Comparison of ENCODE assay signal across 8 mouse cellular contexts in genomic region chr13:56581512-56581911, GRCm38 (mm10). TPM values are rescaled to one million over a fixed set of nuclear protein-coding genes. Genes with fewer than 3 reads are reported as not detected.
A peak's percentile ranks its signal among the peaks of the same experiment; 100 is the strongest.
DNase-seq lines count a peak whose midpoint lies in the region; ATAC-seq and TF ChIP-seq lines count a peak whose summit lies in the region.
"Had no signal": no experiment of that assay in that cellular context is flagged by ENCODE, and none has a peak within 500 bp of the region (broad histone marks: within the 10 kb centered on the region; RNA-seq: fewer than 3 reads in every experiment).

No protein-coding gene starts in this region.

- no peak overlapping the region for H3K4me3 ChIP-seq in lung, embryonic 14.5 days (ENCODE audit: low read depth, low read length)
- H3K4me3 ChIP-seq in embryonic facial prominence, embryonic 13.5 days: no peak overlapping the region
- H3K4me3 ChIP-seq in hindbrain, postnatal 0 days (ENCODE audit: low read length): no peak overlapping the region

- no peaks in the 10 kb centered on the region for H3K36me3 ChIP-seq in lung, embryonic 14.5 days (ENCODE audit: insufficient read depth)
- no peaks in the 10 kb centered on the region for H3K36me3 ChIP-seq in embryonic facial prominence, embryonic 13.5 days
- H3K36me3 ChIP-seq in hindbrain, postnatal 0 days (ENCODE audit: insufficient read depth, low read length): no peaks in the 10 kb centered on the region

- ATAC-seq in lung, embryonic 14.5 days (ENCODE audit: insufficient read depth): peak; percentile 4; the same call in 1 of the 2 replicates
- no peak for ATAC-seq in embryonic facial prominence, embryonic 13.5 days (ENCODE audit: insufficient number of reproducible peaks, insufficient read depth, low FRiP score, low TSS enrichment, low read depth)
- peak; percentile 62 for ATAC-seq in hindbrain, postnatal 0 days

- peaks cover 26% of the 10 kb centered on the region for H3K4me1 ChIP-seq in lung, embryonic 14.5 days (ENCODE audit: insufficient read depth)
- H3K4me1 ChIP-seq in embryonic facial prominence, embryonic 13.5 days: peaks cover 40% of the 10 kb centered on the region
- H3K4me1 ChIP-seq in hindbrain, postnatal 0 days (ENCODE audit: insufficient read depth, low read length): peaks cover 5% of the 10 kb centered on the region

- DNase-seq in lung, embryonic 14.5 days: peak; percentile 57
- no peak for DNase-seq in lung, postnatal 4 days
- DNase-seq in hindbrain, postnatal 0 days (ENCODE audit: low spot score): peak; percentile 50
- peak; percentile 24 for DNase-seq in skeletal muscle tissue, adult 2 months (ENCODE audit: low read depth, low spot score)
- no peak for DNase-seq in layer of hippocampus, adult 8-10 months (ENCODE audit: low spot score in 2 of 2)
- DNase-seq in kidney, adult 18-20 months: no peak
- DNase-seq: kidney, adult 9 months had no signal

- no peaks in the 10 kb centered on the region for H3K9me3 ChIP-seq in lung, embryonic 14.5 days (ENCODE audit: low read depth, low read length)
- no peaks in the 10 kb centered on the region for H3K9me3 ChIP-seq in embryonic facial prominence, embryonic 13.5 days
- H3K9me3 ChIP-seq in hindbrain, postnatal 0 days (ENCODE audit: low read length): no peaks in the 10 kb centered on the region

- peak overlapping the region; percentile 33 for H3K4me2 ChIP-seq in lung, embryonic 14.5 days
- H3K4me2 ChIP-seq in embryonic facial prominence, embryonic 13.5 days: no peak overlapping the region
- H3K4me2 ChIP-seq in hindbrain, postnatal 0 days (ENCODE audit: low read depth, low read length): no peak overlapping the region

- WGBS in lung, embryonic 14.5 days: 4% methylated on average over 3 of the region's 3 CpGs
- 8% methylated on average over 3 of the region's 3 CpGs for WGBS in embryonic facial prominence, embryonic 13.5 days
- 0% methylated on average over 3 of the region's 3 CpGs for WGBS in hindbrain, postnatal 0 days

- no peak for TF ChIP-seq CTCF in lung, embryonic 14.5 days (IDR thresholded peaks at IDR 0.05; ENCODE audit: low read depth)
- TF ChIP-seq CTCF in hindbrain, postnatal 0 days (IDR thresholded peaks at IDR 0.05; ENCODE audit: low read depth): no peak

- H3K27me3 ChIP-seq in lung, embryonic 14.5 days (ENCODE audit: insufficient read depth, low read length): no peaks in the 10 kb centered on the region
- H3K27me3 ChIP-seq in embryonic facial prominence, embryonic 13.5 days: no peaks in the 10 kb centered on the region
- H3K27me3 ChIP-seq in hindbrain, postnatal 0 days (ENCODE audit: insufficient read depth, low read length): no peaks in the 10 kb centered on the region

- H3K27ac ChIP-seq in lung, embryonic 14.5 days (ENCODE audit: low read depth): peak overlapping the region; percentile 98
- peak overlapping the region; percentile 95 for H3K27ac ChIP-seq in embryonic facial prominence, embryonic 13.5 days
- H3K27ac ChIP-seq in hindbrain, postnatal 0 days: no peak overlapping the region

- no peak overlapping the region for H3K9ac ChIP-seq in lung, embryonic 14.5 days
- H3K9ac ChIP-seq in embryonic facial prominence, embryonic 13.5 days: no peak overlapping the region
- H3K9ac ChIP-seq in hindbrain, postnatal 0 days (replicated peaks; ENCODE audit: low read length): no peak overlapping the region

RNA-seq across cellular contexts. Expression of gene Tgfbi, which starts 27.8 kb away (rescaled TPM):
- polyA plus RNA-seq in lung, embryonic 14.5 days (2014; fragmentation: Nextera tagmentation; extraction: Ambion mirVana): 165 and 171 TPM in 2 replicates
- polyA plus RNA-seq in embryonic facial prominence, embryonic 13.5 days (2015; fragmentation: Nextera tagmentation; extraction: Ambion mirVana): 68.8 TPM in 2 replicates
- total RNA-seq in hindbrain, postnatal 0 days (2014; rRNA removed): 4.9 and 8.6 TPM in 2 replicates
- polyA plus RNA-seq in hindbrain, postnatal 0 days (2015; fragmentation: Nextera tagmentation; extraction: Ambion mirVana): 6.2 and 7.1 TPM in 2 replicates
- total RNA-seq in layer of hippocampus, adult 8-10 months (2022): 1 to 10 TPM; 4.6 to 5.2 (median 4.8) TPM

RNA-seq across cellular contexts. Expression of gene Lect2, which starts 33.2 kb away (rescaled TPM):
- not detected in 2 replicates for polyA plus RNA-seq in lung, embryonic 14.5 days (2014; fragmentation: Nextera tagmentation; extraction: Ambion mirVana)
- 0.44 TPM in 1 of 2 replicates, not detected in the other for polyA plus RNA-seq in embryonic facial prominence, embryonic 13.5 days (2015; fragmentation: Nextera tagmentation; extraction: Ambion mirVana)
- not detected in 2 replicates for total RNA-seq in hindbrain, postnatal 0 days (2014; rRNA removed)
- polyA plus RNA-seq in hindbrain, postnatal 0 days (2015; fragmentation: Nextera tagmentation; extraction: Ambion mirVana): 0.23 TPM in 1 of 2 replicates, not detected in the other
- not detected for total RNA-seq in layer of hippocampus, adult 8-10 months (2022)

RNA-seq across cellular contexts. Expression of gene Fbxl21, which starts 59.2 kb away (rescaled TPM):
- 1.7 and 2.2 TPM in 2 replicates for polyA plus RNA-seq in lung, embryonic 14.5 days (2014; fragmentation: Nextera tagmentation; extraction: Ambion mirVana)
- polyA plus RNA-seq in embryonic facial prominence, embryonic 13.5 days (2015; fragmentation: Nextera tagmentation; extraction: Ambion mirVana): 2.8 and 3.0 TPM in 2 replicates
- total RNA-seq in hindbrain, postnatal 0 days (2014; rRNA removed): 6.1 and 11.3 TPM in 2 replicates
- polyA plus RNA-seq in hindbrain, postnatal 0 days (2015; fragmentation: Nextera tagmentation; extraction: Ambion mirVana): 5.5 and 5.6 TPM in 2 replicates
- total RNA-seq in layer of hippocampus, adult 8-10 months (2022): 10 to 100 TPM in 1 of 4 experiments, 1 to 10 TPM in 3; 6.4 to 10.3 (median 8.0) TPM

Comparison
In these comparisons a context has a peak if more than half of its experiments do, and no peak if none do; other contexts are left out.
1. DNase-seq: peak in lung, embryonic 14.5 days (single experiment), hindbrain, postnatal 0 days (single experiment) and skeletal muscle tissue, adult 2 months (single experiment); none in lung, postnatal 4 days (0 of 2), layer of hippocampus, adult 8-10 months (0 of 2) and kidney, adult 18-20 months (single experiment).